Mouse (Mus musculus): ENCODE data around the gene Ticam1. TPM values are rescaled to one million over a fixed set of nuclear protein-coding genes. Genes with fewer than 3 reads are reported as not detected.
"Not testable (repeated sequence)": the region's sequence is repeated elsewhere in the genome, so short reads cannot be mapped to it uniquely, and the experiment has no call there.

Gene Ticam1
- polyA plus RNA-seq, 1 experiment from 2014 or later: 2.6 TPM

DNA sequence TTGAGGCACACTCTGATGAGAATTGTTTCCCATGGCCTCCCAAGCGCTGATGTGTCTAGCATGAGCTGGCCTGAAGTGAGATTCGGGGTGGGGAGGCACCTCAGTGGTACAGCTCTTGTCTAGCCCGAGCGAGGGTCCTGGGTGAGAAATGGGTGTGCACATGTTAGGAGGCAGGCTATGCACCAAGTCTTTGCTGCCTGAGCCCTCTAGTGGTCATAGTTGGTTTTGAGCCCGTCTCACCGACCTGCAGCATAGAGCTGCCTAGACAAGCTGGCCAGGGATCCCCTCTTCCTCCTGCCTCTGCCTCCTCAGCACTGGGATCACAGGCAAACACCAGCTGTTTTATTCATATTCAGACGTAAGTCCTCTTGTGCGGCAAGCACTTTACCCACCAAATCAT lies 12.6 kb downstream of the Ticam1 start:
- H3K27ac ChIP-seq (ENCODE audit: low read depth): no peak overlapping the region
- peak; percentile 84 for DNase-seq
- H3K4me1 ChIP-seq (ENCODE audit: insufficient read depth): peaks cover 31% of the 10 kb centered on the region
- H3K27me3 ChIP-seq (ENCODE audit: insufficient read depth, low read length): no peaks in the 10 kb centered on the region
- H3K4me2 ChIP-seq (ENCODE audit: low read depth, low read length): no peak overlapping the region
- no peaks in the 10 kb centered on the region for H3K9me3 ChIP-seq (ENCODE audit: low read length)
- TF ChIP-seq CTCF (IDR thresholded peaks at IDR 0.05; ENCODE audit: low read depth) (peak; percentile 94), EP300 (IDR thresholded peaks at IDR 0.05; ENCODE audit: low read depth) (no peak)
- ATAC-seq: peak; percentile 63
- H3K9ac ChIP-seq (replicated peaks): no peak overlapping the region
- peaks cover 30% of the 10 kb centered on the region for H3K36me3 ChIP-seq (replicated peaks; ENCODE audit: insufficient read depth, low read length)
- WGBS (ENCODE audit: insufficient replicate concordance): 24% methylated on average over 8 of the region's 8 CpGs
- no peak overlapping the region for H3K4me3 ChIP-seq (ENCODE audit: low read depth, low read length)

GRCm38 (mm10) chr17:56262645-56263094 lies 13.9 kb downstream of the Ticam1 start:
- Histone ChIP-seq H3K4me1 (ENCODE audit: insufficient read depth) (peaks cover 39% of the 10 kb centered on the region), H3K27me3 (ENCODE audit: insufficient read depth, low read length) (no peaks in the 10 kb centered on the region), H3K27ac (ENCODE audit: low read depth) (no peak overlapping the region), H3K9me3 (ENCODE audit: low read length) (no peaks in the 10 kb centered on the region), H3K36me3 (replicated peaks; ENCODE audit: insufficient read depth, low read length) (peaks cover 30% of the 10 kb centered on the region), H3K4me3 (ENCODE audit: low read depth, low read length) (no peak overlapping the region), H3K9ac (replicated peaks) (no peak overlapping the region), H3K4me2 (ENCODE audit: low read depth, low read length) (no peak overlapping the region)
- no peak for DNase-seq
- no peak for ATAC-seq
- no peak for TF ChIP-seq EP300 (IDR thresholded peaks at IDR 0.05; ENCODE audit: low read depth)
- WGBS (ENCODE audit: insufficient replicate concordance): 69% methylated on average over 3 of the region's 3 CpGs

DNA sequence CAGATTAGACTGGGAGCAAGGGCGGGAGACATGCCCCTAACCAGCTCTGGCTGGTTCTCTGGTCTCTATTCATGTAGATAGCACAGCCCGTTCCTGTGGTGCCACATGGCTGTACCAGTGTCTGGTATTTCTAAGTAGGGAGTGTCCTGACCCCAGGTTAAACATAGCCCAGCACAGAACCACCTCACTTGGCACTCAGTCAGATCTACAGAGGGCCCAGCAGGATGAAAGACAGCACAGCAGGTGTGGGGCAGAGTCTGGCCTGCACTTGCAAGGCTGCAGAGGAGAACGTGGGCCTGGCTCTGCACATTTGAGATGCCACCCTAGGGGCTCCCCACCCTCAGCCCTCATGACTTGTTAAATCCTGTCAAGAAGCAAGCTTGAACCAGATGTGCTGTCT lies 15.4 kb downstream of the Ticam1 start:
- no peak overlapping the region for H3K9ac ChIP-seq (replicated peaks)
- ATAC-seq (no peak), DNase-seq (no peak)
- peaks cover 39% of the 10 kb centered on the region for H3K4me1 ChIP-seq (ENCODE audit: insufficient read depth)
- H3K36me3 ChIP-seq (replicated peaks; ENCODE audit: insufficient read depth, low read length): peaks cover 30% of the 10 kb centered on the region
- H3K4me3 ChIP-seq (ENCODE audit: low read depth, low read length): no peak overlapping the region
- TF ChIP-seq EP300 (IDR thresholded peaks at IDR 0.05; ENCODE audit: low read depth) (no peak), CTCF (IDR thresholded peaks at IDR 0.05; ENCODE audit: low read depth) (no peak)
- H3K4me2 ChIP-seq (ENCODE audit: low read depth, low read length): no peak overlapping the region
- no peaks in the 10 kb centered on the region for H3K27me3 ChIP-seq (ENCODE audit: insufficient read depth, low read length)
- WGBS (ENCODE audit: insufficient replicate concordance): 68% methylated on average over 3 of the region's 3 CpGs
- no peaks in the 10 kb centered on the region for H3K9me3 ChIP-seq (ENCODE audit: low read length)
- no peak overlapping the region for H3K27ac ChIP-seq (ENCODE audit: low read depth)

DNA sequence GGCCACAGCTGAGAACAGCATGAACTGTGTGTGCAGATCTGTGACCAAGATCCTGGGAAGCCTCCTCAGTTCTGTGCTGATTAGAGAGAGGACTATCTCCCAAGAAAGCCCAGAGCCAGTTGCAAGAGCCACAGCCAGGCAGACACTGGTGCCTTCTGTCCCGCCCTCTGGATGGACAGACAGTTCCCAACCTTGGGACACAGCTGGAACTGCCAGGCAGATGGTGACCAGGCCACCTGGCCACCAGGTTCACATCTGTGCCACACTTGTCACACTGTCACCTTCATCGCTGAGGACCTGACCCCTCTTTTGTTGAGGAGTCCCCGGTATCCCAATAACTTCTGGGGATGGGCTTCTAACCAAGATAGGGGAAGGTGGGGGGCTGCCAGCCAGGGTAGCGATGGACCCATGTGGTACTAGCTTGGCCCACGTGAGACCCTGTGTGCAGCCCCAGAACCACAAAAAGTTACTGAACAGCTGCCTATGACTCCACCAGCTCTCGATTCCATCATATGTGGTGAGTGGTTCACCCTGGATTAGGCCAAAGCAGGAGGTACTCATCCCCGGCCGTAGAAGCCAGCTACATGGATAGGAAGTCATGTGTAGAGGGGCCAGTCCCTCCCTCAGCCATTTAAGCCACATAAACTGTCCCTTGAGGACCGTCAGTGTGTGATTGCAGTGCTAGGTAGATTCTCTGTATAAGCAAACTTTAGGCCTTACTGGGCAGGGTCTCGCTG lies 17.1 kb downstream of the Ticam1 start:
- Histone ChIP-seq H3K9me3 (ENCODE audit: low read length) (no peaks in the 10 kb centered on the region), H3K4me3 (ENCODE audit: low read depth, low read length) (no peak overlapping the region), H3K36me3 (replicated peaks; ENCODE audit: insufficient read depth, low read length) (peaks cover 30% of the 10 kb centered on the region), H3K27ac (ENCODE audit: low read depth) (no peak overlapping the region), H3K4me1 (ENCODE audit: insufficient read depth) (peaks cover 34% of the 10 kb centered on the region), H3K4me2 (ENCODE audit: low read depth, low read length) (0 out of 2 replicates have a peak overlapping the region, but pooled peaks have one; percentile 6), H3K27me3 (ENCODE audit: insufficient read depth, low read length) (no peaks in the 10 kb centered on the region), H3K9ac (replicated peaks) (peak overlapping the region; percentile 22; the same call in 1 of the 2 replicates)
- WGBS (ENCODE audit: insufficient replicate concordance): 82% methylated on average over 10 of the region's 10 CpGs
- ATAC-seq (no peak), DNase-seq (no peak)
- no peak for TF ChIP-seq CTCF (IDR thresholded peaks at IDR 0.05; ENCODE audit: low read depth)
- TF ChIP-seq EP300 (IDR thresholded peaks at IDR 0.05; ENCODE audit: low read depth): no peak

DNA sequence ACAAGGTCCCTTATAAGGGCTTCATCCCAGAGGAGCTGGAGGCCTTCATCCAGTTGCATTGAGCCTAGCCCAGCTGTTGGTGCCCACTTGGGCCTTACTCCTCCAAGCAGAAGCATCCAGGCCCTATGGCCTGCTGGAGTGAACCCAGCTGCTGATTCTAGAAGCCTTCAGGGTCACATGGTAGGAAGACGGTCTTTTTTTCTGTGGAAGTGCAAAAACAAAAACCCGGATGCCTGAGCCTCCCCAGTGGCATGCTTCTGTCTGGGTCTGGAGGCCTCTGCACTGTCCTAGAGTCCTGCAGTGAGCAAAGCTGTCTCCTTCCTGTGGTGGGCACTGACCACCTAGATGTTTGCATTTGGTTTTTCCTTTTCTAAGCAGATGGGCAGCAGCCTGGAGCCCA lies 17.8 kb downstream of the Ticam1 start:
- not testable (repeated sequence) for H3K9ac ChIP-seq (replicated peaks); H3K4me2 ChIP-seq (ENCODE audit: low read depth, low read length); H3K4me3 ChIP-seq (ENCODE audit: low read depth, low read length); DNase-seq; H3K9me3 ChIP-seq (ENCODE audit: low read length); H3K27me3 ChIP-seq (ENCODE audit: insufficient read depth, low read length); H3K27ac ChIP-seq (ENCODE audit: low read depth); ATAC-seq
- H3K4me1 ChIP-seq (ENCODE audit: insufficient read depth): peaks cover 34% of the 10 kb centered on the region
- WGBS (ENCODE audit: insufficient replicate concordance): 67% methylated on average over 2 of the region's 2 CpGs
- peaks cover 30% of the 10 kb centered on the region for H3K36me3 ChIP-seq (replicated peaks; ENCODE audit: insufficient read depth, low read length)

DNA sequence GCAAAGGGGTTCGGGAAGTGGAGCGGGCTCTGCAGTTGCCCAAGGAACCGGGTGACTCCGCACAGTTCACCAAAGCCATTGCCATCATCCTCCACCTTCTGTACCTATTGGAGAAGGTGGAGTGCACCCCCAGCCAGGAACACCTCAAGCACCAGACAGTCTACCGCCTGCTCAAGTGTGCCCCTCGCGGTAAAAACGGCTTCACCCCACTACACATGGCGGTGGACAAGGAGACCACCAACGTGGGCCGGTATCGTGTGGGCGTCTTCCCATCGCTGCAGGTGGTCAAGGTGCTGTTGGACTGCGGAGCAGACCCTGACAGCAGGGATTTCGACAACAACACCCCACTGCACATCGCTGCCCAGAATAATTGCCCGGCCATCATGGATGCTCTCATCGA lies 18.3 kb downstream of the Ticam1 start:
- not testable (repeated sequence) for H3K9ac ChIP-seq (replicated peaks); H3K9me3 ChIP-seq (ENCODE audit: low read length); ATAC-seq; H3K27me3 ChIP-seq (ENCODE audit: insufficient read depth, low read length); H3K4me3 ChIP-seq (ENCODE audit: low read depth, low read length); DNase-seq; H3K27ac ChIP-seq (ENCODE audit: low read depth)
- peaks cover 30% of the 10 kb centered on the region for H3K36me3 ChIP-seq (replicated peaks; ENCODE audit: insufficient read depth, low read length)
- peak overlapping the region; percentile 87; the same call in 1 of the 2 replicates for H3K4me2 ChIP-seq (ENCODE audit: low read depth, low read length)
- H3K4me1 ChIP-seq (ENCODE audit: insufficient read depth): peaks cover 34% of the 10 kb centered on the region
- 91% methylated on average over 19 of the region's 19 CpGs for WGBS (ENCODE audit: insufficient replicate concordance)
